Mouse (Mus musculus) CH12.LX (cell line): ENCODE measurements around the gene Mars2. TPM values are rescaled to one million over a fixed set of nuclear protein-coding genes. Genes with fewer than 3 reads are reported as not detected.

Source experiments
- DNase-seq: peaks from one replicate; pipeline ENCODE4 v3.0.0-alpha.2; 2013; ENCODE audit errors: extremely low read depth
- H3K27ac ChIP-seq: 2 replicates; pipeline ENCODE4 v1.5.1; 2012; ENCODE audit warnings: low read depth, mild to moderate bottlenecking, control low read depth, moderate library complexity; ENCODE audit not compliant: insufficient read depth
- H3K27me3 ChIP-seq: replicated peaks from 2 replicates; pipeline ENCODE3; 2012; ENCODE audit warnings: inconsistent platforms
- H3K36me3 ChIP-seq, 2 experiments: replicated peaks in 1 of 2; 2 replicates each; pipeline versions ENCODE3 to v1.6.1; 2012; ENCODE audit warnings: inconsistent platforms in 1 of 2, low read length in 1 of 2, mild to moderate bottlenecking in 1 of 2, mixed read lengths in 1 of 2, moderate library complexity in 1 of 2; ENCODE audit not compliant: control insufficient read depth in 1 of 2, insufficient read depth in 1 of 2
- H3K4me1 ChIP-seq, 2 experiments: 2 replicates each; pipeline ENCODE4 v1.6.1; 2012; ENCODE audit warnings: inconsistent platforms in 1 of 2, moderate library complexity in 1 of 2; ENCODE audit not compliant: insufficient read depth in 2 of 2, control insufficient read depth in 1 of 2
- H3K4me2 ChIP-seq: 2 replicates; pipeline ENCODE4 v1.6.1; 2012; ENCODE audit warnings: low read depth, mild to moderate bottlenecking, control low read depth; ENCODE audit not compliant: poor library complexity, insufficient read depth, severe bottlenecking
- H3K4me3 ChIP-seq, 3 experiments: fragments of 150-350 bp in 1 of 3; sonication (generic) in 1 of 3; replicated peaks in 1 of 3; 2 replicates each; pipeline versions ENCODE3 to v1.5.1; 2011 to 2012; ENCODE audit warnings: low read depth in 2 of 3, low read length in 2 of 3, mild to moderate bottlenecking in 2 of 3, moderate library complexity in 2 of 3, control low read depth in 1 of 3, improper control_type of control experiment in 1 of 3, inconsistent platforms in 1 of 3, mixed read lengths in 1 of 3; ENCODE audit not compliant: poor library complexity in 1 of 3
- H3K79me2 ChIP-seq: replicated peaks from 2 replicates; pipeline ENCODE4 v1.6.1; 2012; ENCODE audit warnings: mild to moderate bottlenecking, moderate library complexity; ENCODE audit not compliant: control insufficient read depth, poor library complexity, insufficient read depth, severe bottlenecking; ENCODE audit errors: extremely low read depth
- H3K9ac ChIP-seq: 2 replicates; pipeline ENCODE4 v1.6.1; 2012; ENCODE audit warnings: low read depth, mild to moderate bottlenecking, control low read depth, moderate library complexity; ENCODE audit not compliant: insufficient read depth
- H3K9me3 ChIP-seq: replicated peaks from 2 replicates; pipeline ENCODE3; 2012; ENCODE audit warnings: low read length, inconsistent platforms, mixed read lengths
- CHD1 ChIP-seq: IDR thresholded peaks from 2 replicates; pipeline ENCODE4 v1.6.1; 2012; ENCODE audit warnings: low read depth, low read length, improper control_type of control experiment, inconsistent platforms
- CHD2 ChIP-seq: IDR thresholded peaks from 2 replicates; pipeline ENCODE4 v1.6.1; 2011; ENCODE audit warnings: low read length, improper control_type of control experiment
- CTCF ChIP-seq, 2 experiments: IDR thresholded peaks in 1 of 2; conservative IDR thresholded peaks in 1 of 2; 2 replicates each; pipeline ENCODE4 v1.5.1; 2011 to 2012; ENCODE audit warnings: low read depth in 2 of 2, low read length in 2 of 2, improper control_type of control experiment in 1 of 2, inconsistent platforms in 1 of 2, mild to moderate bottlenecking in 1 of 2, moderate library complexity in 1 of 2
- EP300 ChIP-seq: IDR thresholded peaks from 2 replicates; pipeline ENCODE4 v1.6.1; 2011; ENCODE audit warnings: low read length, improper control_type of control experiment
- GABPA ChIP-seq: IDR thresholded peaks from 2 replicates; pipeline ENCODE4 v1.6.1; 2012; ENCODE audit warnings: low read depth, low read length, improper control_type of control experiment, inconsistent platforms; ENCODE audit not compliant: insufficient replicate concordance
- JUN ChIP-seq: IDR thresholded peaks from 2 replicates; pipeline ENCODE4 v1.6.1; 2011; ENCODE audit warnings: low read depth, mild to moderate bottlenecking, low read length, improper control_type of control experiment, moderate library complexity; ENCODE audit not compliant: insufficient read depth
- JUND ChIP-seq: conservative IDR thresholded peaks from 2 replicates; pipeline ENCODE4 v1.6.1; 2011; ENCODE audit warnings: low read depth, low read length, improper control_type of control experiment
- MAFK ChIP-seq: IDR thresholded peaks from 2 replicates; pipeline ENCODE4 v1.6.1; 2011; ENCODE audit warnings: low read length, improper control_type of control experiment; ENCODE audit not compliant: insufficient replicate concordance
- MXI1 ChIP-seq: IDR thresholded peaks from 2 replicates; pipeline ENCODE4 v1.6.1; 2011; ENCODE audit warnings: mild to moderate bottlenecking, low read depth, low read length, improper control_type of control experiment
- NELFE ChIP-seq: IDR thresholded peaks from 2 replicates; pipeline ENCODE4 v1.6.1; 2011; ENCODE audit warnings: low read depth, low read length, improper control_type of control experiment
- POLR2A ChIP-seq: IDR thresholded peaks from 2 replicates; pipeline ENCODE4 v1.6.1; 2011; ENCODE audit warnings: low read depth, mild to moderate bottlenecking, improper control_type of control experiment, low read length
- POLR2AphosphoS2 ChIP-seq: IDR thresholded peaks from 2 replicates; pipeline ENCODE4 v1.6.1; 2011; ENCODE audit warnings: low read depth, low read length, improper control_type of control experiment
- RAD21 ChIP-seq: IDR thresholded peaks from 2 replicates; pipeline ENCODE4 v1.6.1; 2011; ENCODE audit warnings: low read depth, mild to moderate bottlenecking, low read length, improper control_type of control experiment, moderate library complexity
- TCF12 ChIP-seq: IDR thresholded peaks from 2 replicates; pipeline ENCODE4 v1.6.1; 2014; ENCODE audit warnings: low read depth, mild to moderate bottlenecking, inconsistent platforms, low read length, improper control_type of control experiment
- USF2 ChIP-seq: conservative IDR thresholded peaks from 2 replicates; pipeline ENCODE4 v1.6.1; 2011; ENCODE audit warnings: low read depth, low read length, improper control_type of control experiment
- ZC3H11A ChIP-seq: IDR thresholded peaks from 2 replicates; pipeline ENCODE4 v1.6.1; 2012; ENCODE audit warnings: low read depth, mild to moderate bottlenecking, inconsistent platforms, low read length, improper control_type of control experiment
- ZKSCAN1 ChIP-seq: IDR thresholded peaks from 2 replicates; pipeline ENCODE4 v1.6.1; 2012; ENCODE audit warnings: low read depth, inconsistent platforms, low read length, improper control_type of control experiment, borderline replicate concordance
- ZMIZ1 ChIP-seq: IDR thresholded peaks from 2 replicates; pipeline ENCODE4 v1.6.1; 2012; ENCODE audit warnings: low read depth, mild to moderate bottlenecking, inconsistent platforms, low read length, improper control_type of control experiment
- dilution Hi-C: fragments of 300-500 bp; cut with MboI; formaldehyde crosslinking; loops from 2 replicates; pipeline ENCODE4 v1.14.3; 2020; ENCODE audit warnings: low sequenced_read_pairs; ENCODE audit not compliant: extremely low pct_unique_long_range_greater_than_20kb, extremely low pct_ligation_motif_present
- in situ Hi-C: fragments of 300-500 bp; cut with MboI; formaldehyde crosslinking; loops from 3 replicates; pipeline ENCODE4 v1.14.3; 2019; ENCODE audit warnings: low sequenced_read_pairs, low pct_ligation_motif_present, low pct_unique_long_range_greater_than_20kb, mixed read lengths
- polyA plus RNA-seq: library from polyadenylated mRNA; unstranded; fragments of >175 nt; gene quantifications from 2 replicates; pipeline ENCODE4 v1.2.1, GENCODE M21; 2012; ENCODE audit warnings: low read depth; ENCODE audit not compliant: insufficient read length
- total RNA-seq, 2 experiments: library from RNA; depleted of rRNA; stranded (reverse); fragments of 300-350 nt in 1 of 2; fragments of >200 nt in 1 of 2; gene quantifications; 2 replicates each; pipeline ENCODE4 v1.2.3; 2012 to 2014

Gene Mars2
- total and polyA plus RNA-seq, 3 experiments, result 3.7 to 5.6 (median 4.5) TPM

DNA sequence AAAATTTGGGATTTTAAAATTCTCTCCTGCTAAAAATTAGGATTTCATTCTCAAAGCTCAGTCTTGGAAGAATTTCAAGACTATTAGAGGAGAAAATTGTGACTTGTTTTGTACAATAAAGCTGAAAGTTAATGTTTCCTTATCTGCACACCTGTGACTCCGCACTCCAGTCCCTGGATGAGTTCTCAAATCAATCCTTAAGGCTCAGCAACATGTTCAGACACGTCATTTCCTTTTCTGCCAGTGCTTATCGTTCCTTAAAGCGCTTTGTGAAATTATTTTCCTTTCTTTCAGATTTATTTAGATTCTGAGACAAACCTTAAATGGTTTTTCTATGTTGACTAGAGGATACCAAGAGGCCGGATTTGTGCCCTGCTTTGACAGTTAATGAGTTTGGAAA is 490 bp upstream of the Mars2 start:
- dilution Hi-C loops (no loop called here), in situ Hi-C loops (no loop called here)
- TF ChIP-seq JUND (no peak), POLR2A (no peak), ZC3H11A (no peak), RAD21 (no peak), MXI1 (no peak), USF2 (no peak), ZMIZ1 (no peak), EP300 (no peak), NELFE (no peak), CTCF (conservative IDR thresholded peaks at IDR 0.05 in 1 of 2, IDR thresholded peaks at IDR 0.05 in 1 of 2; ENCODE audit: low read depth in 2 of 2, low read length in 2 of 2) (no peak), TCF12 (no peak), CHD2 (no peak), POLR2AphosphoS2 (no peak), GABPA (no peak), MAFK (no peak), CHD1 (no peak), JUN (no peak), ZKSCAN1 (no peak)
- Histone ChIP-seq H3K4me3 (peak overlapping the region in 2 of 3 experiments; percentile 45 to 97), H3K36me3 (peaks cover 0 to 14% of the 10 kb centered on the region in 2 experiments), H3K9ac (peak overlapping the region; percentile 68; the same call in 1 of the 2 replicates), H3K27ac (no peak overlapping the region), H3K4me1 (peaks cover 0 to 22% of the 10 kb centered on the region in 2 experiments; a peak in 2 of 4 replicates), H3K9me3 (no peaks in the 10 kb centered on the region), H3K27me3 (no peaks in the 10 kb centered on the region), H3K4me2 (peak overlapping the region; percentile 50; the same call in 1 of the 2 replicates), H3K79me2 (peaks cover 31% of the 10 kb centered on the region)
- no peak for DNase-seq

DNA sequence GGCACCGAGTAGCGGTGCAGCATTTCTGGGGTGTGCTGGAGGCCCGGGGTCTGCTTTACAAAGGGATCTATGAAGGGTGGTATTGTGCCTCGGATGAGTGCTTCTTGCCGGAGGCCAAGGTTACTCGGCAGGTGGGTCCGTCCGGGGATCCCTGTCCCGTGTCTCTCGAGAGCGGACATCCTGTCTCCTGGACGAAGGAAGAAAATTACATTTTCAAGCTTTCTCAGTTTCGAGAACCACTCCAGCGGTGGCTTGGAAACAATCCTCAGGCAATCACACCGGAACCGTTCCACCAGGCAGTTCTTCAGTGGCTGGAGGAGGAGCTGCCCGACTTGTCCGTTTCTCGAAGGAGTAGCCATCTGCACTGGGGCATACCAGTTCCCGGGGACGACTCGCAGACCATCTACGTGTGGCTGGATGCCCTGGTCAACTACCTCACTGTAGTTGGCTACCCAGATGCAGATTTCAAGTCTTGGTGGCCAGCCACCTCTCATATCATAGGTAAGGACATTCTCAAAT is 725 bp downstream of the Mars2 start:
- Histone ChIP-seq H3K9ac (peak overlapping the region; percentile 56), H3K4me1 (peaks cover 0 to 33% of the 10 kb centered on the region in 2 experiments; a peak in 2 of 4 replicates), H3K4me2 (peak overlapping the region; percentile 83), H3K9me3 (no peaks in the 10 kb centered on the region), H3K27me3 (no peaks in the 10 kb centered on the region), H3K79me2 (peaks cover 40% of the 10 kb centered on the region), H3K36me3 (peaks cover 0 to 25% of the 10 kb centered on the region in 2 experiments), H3K27ac (peak overlapping the region; percentile 5; the same call in 1 of the 2 replicates), H3K4me3 (peak overlapping the region; percentile 77 to 97 (median 89))
- dilution Hi-C loops, result no loop called here
- in situ Hi-C loops, result no loop called here
- peak; percentile 14 for DNase-seq
- TF ChIP-seq GABPA (no peak), MAFK (no peak), CHD2 (no peak), NELFE (no peak)
